Mouse (Mus musculus) left cerebral cortex, adult 2 months (tissue): ENCODE measurements at regions not wholly inside any gene's neighbourhood (a gene's known extent, or its start where the extent isn't known, plus 50 kb on each side); places are given as distances from the start of the nearest gene placed in this dataset.
"Not testable (repeated sequence)": the region's sequence is repeated elsewhere in the genome, so short reads cannot be mapped to it uniquely, and the experiment has no call there.

ENCODE experiments used
- DNase-seq, 2 experiments: peaks; one replicate each; pipeline ENCODE4 v3.0.0; 2021 to 2022; ENCODE audit warnings: low spot score in 2 of 2, mixed read lengths in 1 of 2; ENCODE audit errors: extremely low spot score in 1 of 2
- H3K27ac ChIP-seq: fragments of 200-600 bp; 2 replicates; pipeline ENCODE4 v1.8.1; 2022
- H3K4me3 ChIP-seq: fragments of 200-600 bp; 2 replicates; pipeline ENCODE4 v1.8.1; 2022
- CTCF ChIP-seq: fragments of 200-600 bp; IDR thresholded peaks from 2 replicates; pipeline ENCODE4 v1.8.1; 2022; ENCODE audit warnings: antibody characterized with exemption, mild to moderate bottlenecking, moderate library complexity
- intact Hi-C: fragments of 180-260 bp; cut with DNase I; formaldehyde crosslinking; loops from one replicate; pipeline ENCODE4 v1.15.1; 2025

- intact Hi-C loops: no loop called here
- no peak for DNase-seq
- TF ChIP-seq CTCF: no peak
- no peak overlapping the region for H3K27ac ChIP-seq
- no peak overlapping the region for H3K4me3 ChIP-seq
Observed at GRCm38 (mm10) chr11:24301201-24301600, 223.3 kb downstream of the Bcl11a start.

- DNase-seq: no peak
- no peak overlapping the region for H3K27ac ChIP-seq
- intact Hi-C loops: no loop called here
- H3K4me3 ChIP-seq: no peak overlapping the region
- no peak for TF ChIP-seq CTCF
Observed at GRCm38 (mm10) chr11:24305145-24305553, 227.3 kb downstream of the Bcl11a start.

GRCm38 (mm10) chr11:24305691-24306090 is 227.8 kb downstream of the Bcl11a start:
- Histone ChIP-seq H3K4me3 (no peak overlapping the region), H3K27ac (no peak overlapping the region)
- intact Hi-C loops: no loop called here
- DNase-seq: no peak
- no peak for TF ChIP-seq CTCF

- no peak overlapping the region for H3K4me3 ChIP-seq
- DNase-seq: no peak
- no peak for TF ChIP-seq CTCF
- intact Hi-C loops: no loop called here
- no peak overlapping the region for H3K27ac ChIP-seq
Observed at GRCm38 (mm10) chr11:24306101-24306500, 228.2 kb downstream of the Bcl11a start.

GRCm38 (mm10) chr11:24307601-24308252 is 229.9 kb downstream of the Bcl11a start:
- Histone ChIP-seq H3K4me3 (no peak overlapping the region), H3K27ac (no peak overlapping the region)
- no peak for DNase-seq
- TF ChIP-seq CTCF: peak; percentile 17; the same call in 1 of the 2 replicates
- intact Hi-C loops: no loop called here

GRCm38 (mm10) chr11:24308253-24308633 is 230.4 kb downstream of the Bcl11a start:
- no peak for DNase-seq
- H3K27ac ChIP-seq: no peak overlapping the region
- TF ChIP-seq CTCF: no peak; the same call in 1 of the 2 replicates
- intact Hi-C loops: no loop called here
- H3K4me3 ChIP-seq: no peak overlapping the region

GRCm38 (mm10) chr11:24314046-24314445 is 236.2 kb downstream of the Bcl11a start:
- DNase-seq: no peak
- H3K4me3 ChIP-seq: no peak overlapping the region
- TF ChIP-seq CTCF: no peak
- no peak overlapping the region for H3K27ac ChIP-seq
- intact Hi-C loops: no loop called here

GRCm38 (mm10) chr11:24315582-24315981 is 237.7 kb downstream of the Bcl11a start:
- no peak for DNase-seq
- H3K27ac ChIP-seq: no peak overlapping the region
- no peak overlapping the region for H3K4me3 ChIP-seq
- intact Hi-C loops: no loop called here
- TF ChIP-seq CTCF: no peak; the same call in 1 of the 2 replicates

GRCm38 (mm10) chr11:24316198-24316597 is 238.3 kb downstream of the Bcl11a start:
- intact Hi-C loops: no loop called here
- TF ChIP-seq CTCF: no peak
- no peak overlapping the region for H3K27ac ChIP-seq
- no peak for DNase-seq
- H3K4me3 ChIP-seq: no peak overlapping the region

GRCm38 (mm10) chr11:24317989-24318735 is 240.3 kb downstream of the Bcl11a start:
- no peak for DNase-seq
- no peak overlapping the region for H3K4me3 ChIP-seq
- no peak for TF ChIP-seq CTCF
- intact Hi-C loops: no loop called here
- no peak overlapping the region for H3K27ac ChIP-seq

- no peak overlapping the region for H3K27ac ChIP-seq
- no peak for TF ChIP-seq CTCF
- DNase-seq: no peak
- intact Hi-C loops: no loop called here
- H3K4me3 ChIP-seq: no peak overlapping the region
Observed at GRCm38 (mm10) chr11:24319222-24319621, 241.4 kb downstream of the Bcl11a start.

- intact Hi-C loops, H3K4me3 ChIP-seq, H3K27ac ChIP-seq, DNase-seq: not testable (repeated sequence)
Observed at GRCm38 (mm10) chr11:24322412-24322811, 244.6 kb downstream of the Bcl11a start.

- no peak overlapping the region for H3K4me3 ChIP-seq
Observed at GRCm38 (mm10) chr11:24328481-24328880, 250.6 kb downstream of the Bcl11a start.

More at GRCm38 (mm10) chr11:24328481-24328880, 250.6 kb downstream of the Bcl11a start:
- H3K27ac ChIP-seq: no peak overlapping the region
- intact Hi-C loops: no loop called here
- TF ChIP-seq CTCF: no peak
- no peak for DNase-seq
